Mouse (Mus musculus) frontal cortex, postnatal 10 days (tissue): ENCODE results near the gene BC049715.

Source experiments
- DNase-seq, 2 experiments: peaks; one replicate each; pipeline ENCODE4 v3.0.0; 2022; ENCODE audit warnings: low spot score in 2 of 2, mixed read lengths in 1 of 2

BC049715 gene

DNA sequence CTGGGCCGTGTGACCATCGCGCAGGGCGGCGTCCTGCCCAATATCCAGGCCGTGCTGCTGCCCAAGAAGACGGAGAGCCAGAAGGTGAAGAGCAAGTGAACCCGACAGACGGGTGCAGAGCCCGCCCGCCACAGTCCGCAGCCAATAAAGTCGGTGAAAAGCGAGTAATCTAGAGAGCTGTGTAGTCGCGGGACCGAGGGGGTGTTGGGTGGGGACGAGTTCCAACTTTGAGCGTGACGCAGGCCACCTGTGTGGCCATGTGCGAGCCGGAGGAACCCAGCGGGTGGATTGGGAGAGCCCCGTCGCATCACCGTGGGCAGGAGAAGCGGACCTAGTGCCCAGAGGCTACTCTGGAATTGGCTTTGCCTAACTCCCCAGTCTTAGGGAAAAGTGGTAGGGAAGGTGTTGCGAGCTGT is 18.8 kb upstream of the BC049715 start:
- DNase-seq: peak in 1 of 2 experiments; percentile 49

DNA sequence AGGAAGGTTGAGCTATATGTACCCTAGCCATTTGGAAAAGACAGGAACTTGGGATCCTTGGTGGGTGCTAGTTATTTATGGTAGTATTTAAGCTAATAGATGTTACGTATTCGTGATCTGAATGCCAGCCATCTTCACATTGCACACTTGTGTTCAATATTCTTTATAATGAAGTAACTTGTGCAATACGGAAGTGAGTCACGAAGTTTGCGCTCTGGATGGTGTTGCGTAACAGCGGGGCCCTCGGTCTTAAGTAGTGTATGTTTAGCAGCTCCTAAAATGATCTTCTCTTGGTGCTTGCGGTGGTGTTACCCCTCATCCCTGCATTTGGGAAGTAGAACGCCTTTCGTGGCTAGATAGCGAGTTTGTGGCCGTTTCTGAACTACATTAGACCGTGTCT is 18.3 kb upstream of the BC049715 start:
- no peak for DNase-seq

DNA sequence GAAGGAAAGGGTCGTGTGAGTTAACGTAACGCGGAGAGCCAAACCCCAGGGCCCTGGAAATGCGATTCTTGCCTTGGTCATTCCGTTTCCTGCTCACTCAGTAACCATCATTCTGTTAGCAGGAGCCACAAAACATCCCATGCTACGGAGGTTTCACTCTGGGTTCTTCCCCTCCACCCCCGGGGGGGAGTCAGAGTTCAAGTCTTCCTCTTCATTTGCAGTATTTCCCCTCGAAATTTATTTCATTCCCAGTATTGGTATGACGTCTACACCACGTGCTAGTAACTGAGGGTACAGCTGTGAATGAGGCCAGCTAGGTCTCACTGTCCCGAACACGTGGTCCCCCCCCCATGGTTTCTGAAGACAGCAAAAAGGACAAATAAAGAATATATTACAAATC is 17.8 kb upstream of the BC049715 start:
- no peak for DNase-seq

DNA sequence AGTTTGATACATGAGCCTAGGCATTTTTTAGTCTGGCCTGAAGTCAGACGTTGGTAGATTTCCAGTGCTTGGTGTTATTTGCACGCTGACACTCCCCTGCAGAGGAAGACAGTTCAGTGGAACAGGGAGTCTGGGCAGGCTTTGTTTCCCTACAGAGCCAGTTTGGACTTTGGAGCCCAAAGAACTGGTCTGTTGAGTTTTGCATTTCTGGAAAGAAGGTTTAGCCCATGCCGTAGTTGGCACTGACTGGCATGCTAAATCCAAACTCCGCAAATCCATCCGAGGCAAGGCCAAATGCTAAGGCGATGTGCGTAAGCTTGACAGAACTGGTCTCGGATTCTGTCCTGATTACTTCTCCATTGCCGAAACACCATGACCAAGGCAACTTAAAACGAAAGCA is 16.2 kb upstream of the BC049715 start:
- DNase-seq: no peak

DNA sequence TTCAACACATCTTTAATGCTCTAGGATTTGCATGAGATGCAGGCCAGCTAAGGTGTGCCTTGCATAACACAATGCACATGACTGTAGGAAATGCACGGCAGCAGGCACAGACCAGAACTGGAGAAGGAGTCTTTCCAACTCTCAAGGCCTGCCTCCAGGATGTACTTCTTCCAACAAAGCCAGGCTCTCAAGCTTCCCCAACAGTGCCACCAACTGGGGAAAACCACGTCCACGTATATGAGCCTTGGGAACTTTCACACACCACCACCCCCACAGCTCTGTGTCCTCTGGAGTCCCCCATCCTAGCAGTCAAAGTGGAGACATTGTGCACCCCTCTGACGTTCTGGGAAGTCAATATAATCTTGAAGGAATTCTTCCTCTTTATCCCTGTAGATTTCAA is 14.3 kb upstream of the BC049715 start:
- no peak for DNase-seq

DNA sequence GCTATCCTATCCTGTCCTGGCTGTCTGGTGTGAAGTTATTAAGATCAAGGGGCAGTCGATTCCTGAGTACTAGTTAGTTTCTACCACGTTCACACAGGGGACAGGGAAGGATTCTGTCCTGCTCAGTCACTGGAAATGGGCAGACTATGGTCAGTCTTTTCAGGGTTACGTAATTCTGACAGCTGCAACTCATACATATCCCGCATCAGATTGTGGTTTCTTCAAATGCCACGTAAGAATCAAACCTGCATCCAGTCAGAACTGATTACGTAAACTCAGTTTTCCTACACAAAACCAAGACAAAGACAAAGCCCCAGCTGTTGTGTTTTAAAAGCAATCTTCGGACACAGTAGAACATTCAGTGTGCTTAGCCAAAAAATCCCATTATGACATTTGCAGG is 12.0 kb upstream of the BC049715 start:
- DNase-seq: no peak

DNA sequence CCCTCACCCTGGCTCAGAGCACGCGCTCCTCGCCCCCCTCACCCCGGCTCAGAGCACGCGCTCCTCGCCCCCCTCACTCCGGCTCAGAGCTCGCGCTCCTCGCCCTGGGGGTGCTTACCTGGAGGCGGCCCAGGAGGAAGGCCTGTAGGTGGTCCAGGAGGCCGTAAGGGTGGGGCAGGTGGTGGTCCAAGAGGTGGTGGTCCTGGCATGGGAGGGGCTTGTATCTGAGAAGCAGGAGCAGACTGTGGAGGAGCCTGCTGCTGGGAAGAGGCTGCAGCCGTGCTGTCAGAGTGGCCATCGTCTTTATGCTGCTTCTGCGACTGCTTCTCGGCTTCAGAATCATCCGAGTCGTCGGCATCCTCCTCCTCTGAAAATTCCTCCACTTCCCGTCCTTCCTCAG is 10.6 kb upstream of the BC049715 start:
- DNase-seq: no peak

DNA sequence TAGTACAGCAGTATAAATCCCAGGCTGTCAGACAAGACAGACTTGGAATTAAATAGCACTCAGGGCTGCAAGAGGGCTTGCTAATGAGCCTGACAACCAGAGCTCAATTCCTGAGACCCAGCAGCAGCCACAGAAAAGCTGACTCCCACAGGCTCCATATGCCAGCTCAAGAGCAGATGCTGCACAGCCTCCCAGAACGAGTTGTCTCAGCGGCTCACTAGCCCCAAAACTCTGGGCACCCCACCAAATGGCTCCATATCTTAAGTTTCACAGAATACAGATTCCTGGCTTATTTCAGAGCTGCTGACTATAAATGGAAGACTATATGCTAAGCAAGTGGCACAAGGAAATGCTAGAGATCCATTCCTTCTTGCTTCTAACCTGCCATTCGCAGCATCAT is 9.9 kb upstream of the BC049715 start:
- peak; percentile 66 to 72 for DNase-seq

DNA sequence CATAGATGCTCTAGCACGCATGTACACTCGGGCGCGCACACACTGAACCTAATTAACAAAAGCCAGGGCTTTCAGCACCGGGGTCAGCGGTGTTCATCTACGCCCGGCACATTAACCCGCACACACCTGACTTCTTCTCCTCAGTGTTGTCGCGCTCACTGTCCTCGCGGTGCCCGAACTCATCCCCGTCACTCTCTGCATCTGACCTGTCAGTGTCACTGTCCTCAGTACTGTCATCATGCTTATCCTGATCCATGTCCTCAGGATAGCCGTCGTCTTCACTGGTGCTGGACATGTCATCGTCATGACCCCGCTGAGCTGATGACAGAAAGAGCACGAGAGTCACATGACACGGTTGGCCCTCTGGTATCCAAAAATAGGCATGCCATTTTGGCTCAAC is 7.0 kb upstream of the BC049715 start:
- DNase-seq: no peak

DNA sequence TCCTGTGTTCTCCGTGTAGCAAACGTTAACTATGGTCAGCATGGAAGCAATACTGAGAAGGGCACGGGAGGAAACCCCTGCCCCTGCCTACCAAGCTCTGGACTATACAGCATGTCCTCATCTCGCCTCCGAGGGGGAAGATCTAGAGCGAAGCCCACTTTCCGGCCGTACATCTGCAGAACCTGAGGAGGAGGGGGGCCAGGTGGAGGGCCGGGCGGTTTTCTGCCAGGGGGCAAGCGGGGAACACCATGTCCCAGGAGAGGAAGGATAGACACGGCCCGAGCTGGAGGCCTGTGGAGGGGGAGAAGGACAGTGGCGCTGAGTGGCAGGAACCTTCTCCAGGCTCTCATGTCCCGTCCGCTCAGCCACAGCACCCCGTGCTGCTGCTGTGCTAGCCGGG is 6.3 kb upstream of the BC049715 start:
- DNase-seq: no peak

DNA sequence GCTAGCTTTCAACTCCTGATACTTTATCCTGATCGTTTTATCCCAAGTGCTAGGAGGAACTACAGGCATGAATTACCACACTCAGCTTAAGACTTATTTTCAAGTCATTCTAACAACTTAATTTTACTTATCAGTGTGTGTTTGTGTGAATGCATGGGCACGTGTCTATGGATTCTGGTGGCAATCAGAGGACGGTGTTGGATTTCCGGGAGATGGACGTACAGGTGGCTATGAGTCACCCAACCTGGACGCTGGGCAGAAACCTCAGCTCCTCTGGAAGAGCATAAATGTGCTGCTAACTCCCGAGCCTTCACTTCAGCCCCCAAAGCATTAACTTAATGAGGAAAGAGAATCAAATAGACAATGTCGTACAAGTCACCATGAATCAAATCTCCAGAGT is 2.4 kb upstream of the BC049715 start:
- DNase-seq: no peak

DNA sequence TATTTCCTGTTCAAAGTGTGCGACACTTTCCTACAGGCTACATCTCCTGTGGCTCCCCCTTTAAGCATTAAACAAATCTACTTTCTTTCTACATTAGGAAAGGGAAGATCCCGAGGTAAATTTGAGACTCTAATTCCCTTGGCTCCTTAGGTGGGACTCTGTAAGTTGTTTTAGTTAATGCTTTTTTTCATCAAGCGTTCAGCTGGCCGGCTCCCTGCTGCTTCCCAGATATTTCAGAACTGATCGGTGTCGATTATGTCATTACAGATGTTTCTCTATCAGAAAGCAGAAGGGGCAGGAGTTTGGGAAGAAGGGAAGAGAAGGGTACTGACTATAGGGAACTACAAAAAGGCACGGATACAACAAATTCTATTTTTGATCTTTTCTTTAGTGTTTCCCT is 310 bp upstream of the BC049715 start:
- DNase-seq: no peak

DNA sequence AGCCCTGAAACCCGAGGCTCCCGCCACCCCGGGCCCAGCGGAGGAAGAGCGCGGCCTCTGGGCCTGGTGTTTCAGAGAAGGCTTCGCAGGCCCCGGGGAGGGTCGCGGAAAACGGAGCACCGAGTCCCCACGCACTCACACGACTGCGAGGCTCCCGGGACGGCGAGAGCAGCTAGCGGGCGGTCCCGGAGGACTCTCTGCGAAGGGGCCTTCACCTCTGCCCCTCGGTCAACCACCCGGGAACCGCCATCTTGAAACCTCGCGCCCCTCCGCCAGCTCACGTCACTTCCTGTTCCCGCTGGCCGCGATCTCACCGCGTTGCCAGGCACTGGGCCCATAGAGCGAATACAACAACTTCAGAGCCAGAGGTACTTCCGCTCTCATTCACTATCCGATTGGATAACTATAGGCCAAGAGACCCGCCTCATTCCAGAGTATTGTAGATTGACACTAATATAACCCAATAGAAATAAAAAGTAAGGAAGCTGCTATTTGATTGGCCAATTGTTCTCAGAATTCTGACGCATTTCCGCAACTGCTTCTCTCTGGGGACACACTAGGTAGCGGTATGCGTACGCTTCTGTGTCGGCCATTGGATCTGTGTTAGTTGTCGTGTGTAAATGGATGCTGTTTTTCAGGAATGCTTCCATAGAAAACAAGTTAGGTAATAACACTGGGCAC is 595 bp downstream of the BC049715 start, which contains the start of gene Wbp11:
TSS of gene Wbp11 (minus strand) at position 353 of the 681 bp plus-strand sequence.
- DNase-seq: peak; percentile 94 to 95

DNA sequence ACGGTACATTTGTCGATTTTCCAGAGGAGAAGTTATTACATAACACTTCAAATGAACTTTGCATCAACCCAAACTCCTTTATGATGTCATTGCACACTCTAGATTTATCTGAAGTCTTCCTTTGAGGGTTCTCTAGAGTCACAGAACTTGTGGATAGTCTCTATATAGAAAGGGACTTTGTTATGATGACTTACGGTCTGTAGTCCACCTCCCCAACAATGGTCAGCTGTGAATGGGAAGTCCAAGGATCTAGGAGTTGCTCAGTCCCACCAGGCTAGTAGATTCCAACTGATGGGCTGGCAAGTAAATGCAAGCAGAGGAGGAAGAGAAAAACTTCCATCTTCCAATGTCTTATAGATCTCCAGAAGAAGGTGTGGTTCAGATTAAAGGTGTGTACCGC is 1.3 kb downstream of the BC049715 start:
- DNase-seq: no peak

DNA sequence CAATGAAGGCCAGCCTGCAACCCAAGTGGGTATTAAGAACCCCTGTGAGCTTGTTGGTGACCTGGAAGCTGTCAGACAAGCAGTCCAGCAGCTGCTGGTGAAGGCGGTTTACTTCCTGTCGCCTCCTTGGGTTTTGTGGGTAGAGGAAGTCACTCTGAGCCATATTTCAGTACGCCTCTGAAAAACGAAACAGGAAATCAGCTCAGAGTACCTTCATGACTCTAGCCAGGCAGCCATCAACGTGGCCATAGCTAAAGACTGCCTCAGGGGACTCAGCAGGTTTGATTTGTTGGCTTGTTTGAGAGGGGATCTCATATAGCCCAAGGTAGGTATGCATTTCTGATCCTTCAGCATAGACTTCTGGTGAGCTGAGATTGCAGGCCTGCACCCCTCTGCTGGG is 4.3 kb downstream of the BC049715 start:
- no peak for DNase-seq

DNA sequence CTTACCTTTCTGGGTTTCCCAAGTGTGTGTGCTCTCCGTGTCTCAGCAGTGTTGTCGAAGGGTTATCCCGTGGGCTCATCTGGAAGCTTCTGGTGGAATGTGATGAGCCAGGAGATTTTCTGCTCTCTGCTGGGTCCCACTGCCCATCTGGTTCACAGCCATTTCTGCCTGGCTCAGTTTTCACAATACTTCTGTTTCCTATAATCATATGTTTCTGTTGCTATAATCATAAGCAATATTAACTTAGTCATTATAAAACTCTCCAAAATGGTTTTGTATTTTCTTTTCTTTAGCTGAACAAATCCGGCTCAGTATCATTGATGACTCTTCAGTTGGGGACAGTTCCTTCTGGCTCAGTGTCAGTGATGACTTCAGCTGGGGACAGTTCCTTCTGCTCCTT is 7.9 kb downstream of the BC049715 start, which contains the start of gene Smco3:
TSS of gene Smco3 (minus strand) at position 101 of the 400 bp plus-strand sequence.
- DNase-seq: no peak

DNA sequence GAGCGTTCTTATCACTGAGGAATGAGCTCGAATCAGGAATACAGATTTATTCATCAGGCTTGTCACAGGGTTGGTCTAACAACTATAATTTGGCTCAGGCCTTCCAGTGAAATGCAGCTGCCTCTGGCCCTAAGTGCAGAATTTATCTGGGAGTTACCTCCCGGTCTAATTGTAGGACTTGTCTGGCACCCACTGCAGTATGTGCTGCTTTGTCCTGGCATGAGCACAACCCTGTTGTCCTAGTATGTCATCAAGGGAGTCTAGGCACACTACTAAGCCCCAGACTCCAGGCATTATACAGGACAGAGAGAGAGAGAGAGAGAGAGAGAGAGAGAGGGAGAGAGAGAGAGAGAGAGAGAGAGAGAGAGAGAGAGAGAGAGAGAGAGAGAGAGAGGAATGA is 9.9 kb downstream of the BC049715 start:
- DNase-seq: no peak

DNA sequence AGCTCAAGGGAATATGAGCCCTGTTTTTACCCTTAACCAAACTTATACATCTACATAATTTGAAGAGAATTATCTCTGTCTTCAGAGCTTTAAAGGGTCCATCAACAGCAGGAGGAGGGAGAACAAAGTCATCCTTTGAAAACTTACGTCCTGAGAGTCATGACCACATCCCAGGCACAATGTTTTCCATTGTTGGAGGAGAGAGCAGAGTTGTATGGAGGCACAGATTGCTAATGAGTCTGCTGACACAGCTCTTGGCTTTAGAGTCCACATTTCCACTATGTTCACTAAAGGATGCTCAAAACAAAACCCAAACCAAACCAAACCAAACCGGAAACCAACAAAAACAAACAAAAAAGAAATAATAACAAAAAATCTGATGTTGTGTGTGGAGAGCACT is 17.5 kb downstream of the BC049715 start:
- no peak for DNase-seq

DNA sequence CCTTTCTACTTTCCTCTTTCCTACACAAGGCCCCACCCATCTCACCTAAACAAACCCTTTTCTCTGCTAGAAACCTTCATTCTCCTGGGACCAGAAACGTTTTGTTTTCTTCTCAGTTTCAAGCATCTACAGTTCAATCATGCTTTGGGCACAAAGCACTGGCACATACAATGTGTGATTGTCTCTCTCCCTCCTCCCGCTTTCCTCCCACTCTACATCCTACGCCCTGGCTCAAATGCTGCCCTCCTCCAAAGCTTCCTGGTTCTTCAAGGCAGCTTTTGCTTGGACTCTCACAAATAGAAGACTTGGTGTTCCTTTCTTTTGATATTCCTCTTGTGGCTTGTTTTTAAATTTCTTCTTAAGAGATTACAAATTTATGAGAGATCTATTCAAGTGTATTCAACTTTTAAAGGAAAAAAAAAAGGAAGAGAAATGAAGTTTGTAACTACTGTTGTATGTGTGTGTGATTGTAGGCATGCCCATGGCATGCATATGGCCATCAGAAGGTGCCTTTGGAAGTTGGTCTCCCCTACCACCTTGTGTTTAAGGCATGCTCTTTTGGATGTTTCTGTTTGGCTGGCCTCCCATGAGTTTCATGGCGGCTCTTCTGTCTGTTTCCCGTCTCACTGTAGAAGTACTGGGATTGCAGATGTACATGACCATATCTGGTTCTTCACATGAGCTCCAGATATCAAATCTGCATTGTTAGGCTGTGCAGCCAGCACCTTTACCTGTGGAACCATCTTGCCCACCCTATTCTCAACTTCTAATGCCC is 18.5 kb downstream of the BC049715 start:
- DNase-seq: no peak

DNA sequence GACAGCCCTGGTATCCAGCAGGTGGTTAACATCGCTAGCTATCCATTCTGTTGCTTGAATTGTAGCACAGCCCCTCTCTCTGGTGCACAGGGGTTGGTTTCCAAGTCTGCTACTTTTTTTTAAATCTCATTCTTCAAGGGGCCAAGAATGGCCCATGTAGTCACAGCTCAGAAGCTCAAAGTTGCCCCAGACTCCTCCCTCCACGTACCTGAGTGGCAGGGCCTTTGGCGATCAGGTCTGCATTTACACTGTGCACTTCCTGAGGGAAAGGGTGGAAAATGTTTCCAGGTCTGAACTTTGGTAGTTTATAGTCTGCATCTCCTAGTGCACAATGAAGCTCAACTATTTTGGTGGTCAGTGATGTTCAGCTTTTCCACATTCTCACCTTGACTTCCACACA is 19.8 kb downstream of the BC049715 start:
- DNase-seq: no peak

DNA sequence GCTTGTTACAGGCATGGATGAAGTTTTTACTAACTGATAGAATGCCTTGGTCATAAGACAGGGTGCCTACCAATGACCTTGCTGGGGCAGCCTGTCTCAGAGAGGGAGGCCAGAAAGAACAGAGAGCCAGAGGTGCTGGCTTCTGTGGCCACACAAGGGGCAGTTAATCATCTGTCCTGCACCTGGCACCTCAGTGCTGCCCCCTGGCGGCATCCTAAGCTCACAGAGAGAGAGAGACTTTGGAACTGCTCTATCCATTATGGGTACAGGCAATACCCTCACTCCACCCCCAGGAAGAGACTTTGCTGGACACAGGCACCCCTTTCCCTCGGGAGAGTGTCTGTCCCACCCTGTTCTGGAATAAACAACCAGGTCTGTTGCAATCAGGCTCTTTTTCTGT is 20.4 kb downstream of the BC049715 start:
- no peak for DNase-seq

DNA sequence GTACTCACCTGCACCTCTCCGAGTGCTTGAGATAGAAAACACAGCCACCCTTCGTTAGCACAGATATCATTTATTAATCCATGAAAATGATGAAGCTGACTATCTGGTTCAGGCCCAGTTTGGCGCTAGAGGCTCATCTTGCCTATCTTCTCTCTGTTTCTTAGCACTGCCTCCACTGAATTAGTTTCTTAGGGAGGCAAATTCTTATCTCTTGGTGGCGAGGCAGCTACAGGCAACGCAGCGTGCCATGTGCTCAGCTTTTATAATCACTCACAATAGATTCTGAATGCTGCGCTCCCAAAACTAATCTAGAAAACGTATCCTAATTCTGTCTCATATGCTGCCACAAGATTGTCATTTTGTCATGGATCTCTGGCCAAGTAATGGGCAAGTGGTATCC is 21.0 kb downstream of the BC049715 start:
- DNase-seq: no peak

DNA sequence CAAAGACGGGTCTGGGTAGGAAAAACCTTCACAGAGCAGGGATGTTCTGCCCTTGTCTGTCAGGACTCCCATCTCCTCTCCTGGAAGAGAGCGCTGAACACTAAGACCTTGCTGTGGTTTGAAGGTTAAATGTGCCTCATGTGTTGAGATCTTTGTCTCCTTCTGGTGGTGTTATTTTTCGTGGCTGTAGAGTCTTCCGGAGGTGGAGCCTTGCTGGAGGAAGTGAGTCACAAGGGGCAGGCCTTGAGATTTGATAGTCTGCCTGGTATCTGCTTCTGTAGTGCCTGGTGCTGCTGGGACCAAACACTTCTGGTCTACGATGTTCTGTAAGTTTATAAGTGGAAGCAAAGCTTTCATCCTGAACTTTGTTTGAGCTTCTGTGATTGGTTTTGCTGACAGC is 21.5 kb downstream of the BC049715 start:
- DNase-seq: no peak
